Mouse (Mus musculus) neural tube, embryonic 15.5 days (tissue): ENCODE measurements at regions not wholly inside any gene's neighbourhood (a gene's known extent, or its start where the extent isn't known, plus 50 kb on each side); places are given as distances from the start of the nearest gene placed in this dataset.

Source experiments
- ATAC-seq: fragments of 200-750 bp; cut with Nextera tagmentation; 2 replicates; pipeline ENCODE4 v1.8.0; 2017; ENCODE audit warnings: mild to moderate bottlenecking, moderate TSS enrichment, moderate library complexity; ENCODE audit not compliant: low FRiP score
- H3K27ac ChIP-seq: fragments of 300-500 bp; sonication (generic); replicated peaks from 2 replicates; pipeline ENCODE4 v1.5.1; 2015; ENCODE audit warnings: mild to moderate bottlenecking, inconsistent platforms
- H3K27me3 ChIP-seq: fragments of 300-500 bp; sonication (generic); replicated peaks from 2 replicates; pipeline ENCODE4 v1.6.1; 2015; ENCODE audit warnings: inconsistent platforms
- H3K36me3 ChIP-seq: fragments of 300-500 bp; sonication (generic); 2 replicates; pipeline ENCODE4 v1.6.1; 2015; ENCODE audit warnings: inconsistent platforms
- H3K4me1 ChIP-seq: fragments of 300-500 bp; sonication (generic); 2 replicates; pipeline ENCODE4 v1.6.1; 2015; ENCODE audit warnings: inconsistent platforms
- H3K4me2 ChIP-seq: fragments of 300-500 bp; sonication (generic); 2 replicates; pipeline ENCODE4 v1.6.1; 2015; ENCODE audit warnings: inconsistent platforms, mild to moderate bottlenecking, moderate library complexity
- H3K4me3 ChIP-seq: fragments of 300-500 bp; sonication (generic); replicated peaks from 2 replicates; pipeline ENCODE4 v1.5.1; 2015; ENCODE audit warnings: mild to moderate bottlenecking, inconsistent platforms
- H3K9ac ChIP-seq: fragments of 300-500 bp; sonication (generic); replicated peaks from 2 replicates; pipeline ENCODE4 v1.6.1; 2015; ENCODE audit warnings: mild to moderate bottlenecking, inconsistent platforms
- H3K9me3 ChIP-seq: fragments of 300-500 bp; sonication (generic); replicated peaks from 2 replicates; pipeline ENCODE4 v1.6.1; 2016; ENCODE audit warnings: inconsistent platforms
- WGBS: fragments of 180-500 bp; shearing (Covaris S2); methylation state at CpG from one replicate; pipeline ENCODE4 v1.1.7; 2015; ENCODE audit warnings: mixed read lengths; 5-methylcytosine and 5-hydroxymethylcytosine counted together

DNA sequence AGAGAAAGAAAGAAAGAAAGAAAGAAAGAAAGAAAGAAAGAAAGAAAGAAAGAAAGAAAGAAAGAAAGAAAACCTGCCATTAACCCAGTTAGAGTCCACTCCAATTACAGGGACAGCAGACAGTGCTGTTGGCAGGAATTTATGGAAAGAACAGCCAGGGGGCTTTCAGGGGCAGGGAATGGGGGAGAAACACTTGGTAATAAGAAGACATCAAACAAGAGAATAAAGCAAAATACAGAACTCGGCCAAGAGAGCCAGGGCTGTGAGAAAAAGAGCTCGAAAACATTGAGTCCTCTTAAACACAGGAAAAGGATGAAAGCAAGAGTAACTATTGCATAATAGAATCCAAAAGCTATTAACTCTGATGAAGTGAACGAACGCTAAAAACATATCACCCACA lies 371.0 kb upstream of the Hs6st1 start:
- Histone ChIP-seq H3K4me1 (peaks cover 14% of the 10 kb centered on the region), H3K27ac (no peak overlapping the region), H3K4me2 (no peak overlapping the region), H3K36me3 (no peaks in the 10 kb centered on the region), H3K9ac (no peak overlapping the region), H3K27me3 (no peaks in the 10 kb centered on the region), H3K4me3 (no peak overlapping the region), H3K9me3 (no peaks in the 10 kb centered on the region)
- no peak for ATAC-seq
- 11% methylated on average over 4 of the region's 4 CpGs for WGBS

DNA sequence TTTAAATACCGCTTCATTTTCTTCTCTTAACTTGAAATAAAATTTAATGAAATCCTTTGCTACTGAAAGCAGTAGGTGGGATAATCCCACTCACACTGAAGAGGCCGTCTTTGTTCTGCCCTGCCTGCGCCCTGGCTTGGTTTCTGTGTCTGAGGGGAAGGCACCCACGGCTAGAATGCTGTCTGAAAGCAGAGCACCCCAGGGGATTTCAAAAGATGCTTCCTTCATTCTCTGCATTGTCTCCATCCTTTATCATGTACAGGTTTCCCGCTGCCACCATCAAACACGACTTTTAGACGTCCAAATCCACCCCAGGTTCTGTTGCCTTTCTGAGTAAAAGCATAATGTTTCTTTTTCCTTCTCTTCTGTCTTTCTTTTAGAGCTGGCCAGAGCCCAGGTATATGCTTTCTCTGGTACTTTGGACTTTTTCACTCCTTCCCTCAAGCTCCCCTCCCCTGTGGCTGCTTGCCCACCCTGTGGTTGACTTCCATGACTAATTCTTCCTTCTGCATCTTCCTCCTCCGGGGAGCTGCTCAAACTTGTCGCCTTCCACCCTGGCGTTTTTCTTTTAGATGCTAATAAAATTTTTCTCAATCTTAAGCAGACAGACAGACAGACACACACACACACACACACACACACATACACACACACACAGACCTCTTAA lies 370.2 kb upstream of the Hs6st1 start:
- no peak for ATAC-seq
- Histone ChIP-seq H3K9me3 (no peaks in the 10 kb centered on the region), H3K4me3 (no peak overlapping the region), H3K9ac (no peak overlapping the region), H3K36me3 (no peaks in the 10 kb centered on the region), H3K27ac (no peak overlapping the region), H3K27me3 (no peaks in the 10 kb centered on the region), H3K4me2 (no peak overlapping the region), H3K4me1 (peaks cover 14% of the 10 kb centered on the region)
- WGBS: 15% methylated on average over 10 of the region's 10 CpGs

DNA sequence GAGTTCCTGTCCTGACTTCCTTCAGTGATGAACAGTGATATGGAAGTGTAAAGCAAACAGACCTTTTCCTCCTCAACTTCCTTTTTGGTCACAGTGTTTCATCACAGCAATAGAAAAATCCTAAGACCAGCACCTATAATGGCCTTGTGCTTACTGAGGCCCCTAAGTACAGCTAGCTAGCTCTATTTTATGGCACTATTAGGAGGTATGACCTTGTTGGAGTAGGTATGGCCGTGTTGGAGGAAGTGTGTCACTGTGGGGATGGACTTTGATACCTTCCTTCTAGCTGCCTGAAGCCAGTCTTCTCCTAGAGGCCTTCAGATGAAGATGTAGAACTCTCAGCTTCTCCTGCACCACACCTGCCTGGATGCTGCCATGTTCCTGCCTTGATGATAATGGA lies 365.6 kb upstream of the Hs6st1 start:
- no peak for ATAC-seq
- H3K9me3 ChIP-seq: no peaks in the 10 kb centered on the region
- no peaks in the 10 kb centered on the region for H3K27me3 ChIP-seq
- no peak overlapping the region for H3K9ac ChIP-seq
- H3K4me3 ChIP-seq: no peak overlapping the region
- peaks cover 5% of the 10 kb centered on the region for H3K4me1 ChIP-seq
- no peak overlapping the region for H3K4me2 ChIP-seq
- H3K27ac ChIP-seq: no peak overlapping the region
- 84% methylated on average over 1 of the region's 1 CpGs for WGBS
- no peaks in the 10 kb centered on the region for H3K36me3 ChIP-seq

DNA sequence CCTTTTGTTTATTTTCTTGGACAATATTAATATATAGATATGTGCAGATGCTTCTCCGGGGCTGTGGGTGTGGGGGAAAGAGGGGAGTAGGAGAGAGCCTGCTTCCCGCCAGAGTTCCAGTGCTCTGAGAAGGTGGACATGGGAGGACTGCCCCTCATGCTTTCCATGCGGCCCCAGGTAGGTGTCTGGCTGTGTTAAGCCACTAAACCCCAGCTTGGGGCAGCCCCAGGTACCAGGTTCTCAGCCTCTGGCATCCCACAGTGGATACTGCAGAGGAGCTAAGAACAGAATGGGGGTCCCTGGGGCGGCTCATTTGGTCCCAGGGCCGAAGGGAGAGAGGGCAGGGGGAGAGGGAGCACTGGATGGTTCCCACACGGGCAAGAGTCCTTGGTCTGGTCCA lies 361.9 kb upstream of the Hs6st1 start:
- Histone ChIP-seq H3K27me3 (no peaks in the 10 kb centered on the region), H3K4me1 (no peaks in the 10 kb centered on the region), H3K4me2 (no peak overlapping the region), H3K9me3 (no peaks in the 10 kb centered on the region), H3K4me3 (no peak overlapping the region), H3K36me3 (no peaks in the 10 kb centered on the region), H3K27ac (no peak overlapping the region), H3K9ac (no peak overlapping the region)
- WGBS: 85% methylated on average over 6 of the region's 6 CpGs
- no peak for ATAC-seq

DNA sequence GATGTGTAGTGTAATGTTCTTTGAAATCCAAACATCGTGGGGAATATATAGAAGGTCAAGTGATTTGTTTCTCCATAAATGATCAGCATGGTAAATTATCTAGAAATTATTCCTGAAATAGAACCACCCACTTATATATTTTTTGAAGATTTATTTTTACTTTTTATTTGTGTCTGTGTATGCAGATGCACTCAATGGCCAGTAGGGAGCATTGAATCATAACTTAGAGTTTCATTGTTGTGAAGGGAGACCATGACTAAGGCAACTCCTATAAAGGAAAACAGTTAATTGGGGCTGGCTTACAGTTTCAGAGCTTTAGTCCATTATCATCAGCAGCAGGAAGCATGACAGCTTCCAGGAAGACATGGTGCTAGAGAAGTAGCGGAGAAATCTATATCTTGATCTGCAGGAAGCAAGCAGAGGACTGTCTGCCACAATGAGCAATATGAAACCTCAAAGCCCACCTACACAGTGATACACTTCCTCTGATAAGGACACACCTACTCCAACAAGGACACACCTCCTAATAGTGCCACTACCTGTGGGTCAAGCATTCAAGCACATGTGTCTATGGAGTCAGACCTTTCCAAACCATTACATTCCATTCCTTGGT lies 359.9 kb upstream of the Hs6st1 start:
- Histone ChIP-seq H3K36me3 (no peaks in the 10 kb centered on the region), H3K9ac (no peak overlapping the region), H3K4me1 (no peaks in the 10 kb centered on the region), H3K27ac (no peak overlapping the region), H3K4me3 (no peak overlapping the region), H3K4me2 (no peak overlapping the region), H3K27me3 (no peaks in the 10 kb centered on the region), H3K9me3 (no peaks in the 10 kb centered on the region)
- WGBS: 92% methylated on average over 2 of the region's 2 CpGs
- ATAC-seq: no peak

DNA sequence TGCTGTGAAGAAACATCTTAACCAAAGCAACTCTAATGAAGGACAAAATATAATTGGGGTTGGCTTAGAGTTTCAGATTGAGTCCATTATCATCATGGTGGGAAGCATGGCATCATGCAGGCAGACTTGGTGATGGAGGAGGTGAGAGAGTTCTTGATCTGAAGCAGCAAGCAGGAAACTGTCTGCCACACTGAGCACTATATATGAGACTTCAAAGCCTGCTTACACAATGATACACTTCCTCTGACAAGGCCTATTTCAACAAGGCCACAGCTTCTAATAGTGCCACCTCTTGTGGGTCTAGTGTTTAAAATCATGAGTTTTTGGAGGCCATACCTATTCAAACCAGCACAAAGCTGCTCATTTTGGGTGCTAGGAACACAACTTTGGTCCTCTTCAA lies 359.0 kb upstream of the Hs6st1 start:
- no peak for ATAC-seq
- H3K27me3 ChIP-seq: no peaks in the 10 kb centered on the region
- no peak overlapping the region for H3K4me3 ChIP-seq
- H3K4me2 ChIP-seq: no peak overlapping the region
- no peaks in the 10 kb centered on the region for H3K9me3 ChIP-seq
- H3K27ac ChIP-seq: no peak overlapping the region
- H3K9ac ChIP-seq: no peak overlapping the region
- no peaks in the 10 kb centered on the region for H3K4me1 ChIP-seq
- H3K36me3 ChIP-seq: no peaks in the 10 kb centered on the region

DNA sequence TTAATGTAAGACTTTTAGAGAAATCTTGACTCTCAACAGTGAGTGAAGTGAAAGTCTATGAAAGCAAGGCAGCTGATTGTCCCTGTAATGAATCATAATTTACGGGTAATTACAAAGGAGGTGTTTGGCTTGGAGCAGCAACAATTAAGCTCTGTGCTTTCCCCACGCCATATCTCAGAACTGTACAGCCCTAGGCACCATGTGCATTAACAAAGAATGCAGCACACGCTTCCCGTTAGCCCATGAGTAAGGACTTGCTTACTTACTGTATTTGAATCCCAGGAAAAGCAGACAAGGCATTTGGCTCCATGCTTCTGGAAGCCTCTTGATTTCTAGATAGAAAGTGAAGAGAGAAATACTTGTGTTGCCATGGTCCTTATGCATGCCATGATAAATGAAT lies 354.2 kb upstream of the Hs6st1 start:
- H3K27ac ChIP-seq: no peak overlapping the region
- no peak overlapping the region for H3K9ac ChIP-seq
- ATAC-seq: no peak
- WGBS: 66% methylated on average over 4 of the region's 4 CpGs
- no peaks in the 10 kb centered on the region for H3K36me3 ChIP-seq
- H3K9me3 ChIP-seq: no peaks in the 10 kb centered on the region
- H3K4me1 ChIP-seq: no peaks in the 10 kb centered on the region
- no peak overlapping the region for H3K4me2 ChIP-seq
- no peaks in the 10 kb centered on the region for H3K27me3 ChIP-seq
- H3K4me3 ChIP-seq: no peak overlapping the region

DNA sequence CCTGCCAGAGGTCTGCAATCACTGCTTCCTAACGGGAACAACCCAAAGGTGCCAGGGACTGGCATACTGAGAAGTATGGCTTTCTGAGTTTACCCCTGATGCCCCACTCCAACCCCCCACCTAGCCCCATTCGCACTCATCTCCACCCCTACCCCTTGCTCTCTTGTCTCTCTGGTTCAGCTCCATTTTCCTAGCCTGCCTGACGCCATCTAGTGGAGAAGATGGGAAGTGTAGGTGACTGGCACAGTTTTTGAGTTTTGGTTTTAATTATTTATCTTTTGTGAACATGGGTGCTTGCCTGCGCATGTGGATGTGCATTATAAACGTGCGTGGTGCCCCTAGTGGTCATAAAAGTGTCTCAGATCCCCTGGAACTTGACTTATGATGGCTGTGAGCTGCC lies 352.3 kb upstream of the Hs6st1 start:
- no peak overlapping the region for H3K4me3 ChIP-seq
- no peak overlapping the region for H3K4me2 ChIP-seq
- no peaks in the 10 kb centered on the region for H3K9me3 ChIP-seq
- no peak overlapping the region for H3K27ac ChIP-seq
- WGBS: 66% methylated on average over 6 of the region's 6 CpGs
- H3K27me3 ChIP-seq: no peaks in the 10 kb centered on the region
- H3K4me1 ChIP-seq: no peaks in the 10 kb centered on the region
- no peaks in the 10 kb centered on the region for H3K36me3 ChIP-seq
- no peak overlapping the region for H3K9ac ChIP-seq
- ATAC-seq: no peak

DNA sequence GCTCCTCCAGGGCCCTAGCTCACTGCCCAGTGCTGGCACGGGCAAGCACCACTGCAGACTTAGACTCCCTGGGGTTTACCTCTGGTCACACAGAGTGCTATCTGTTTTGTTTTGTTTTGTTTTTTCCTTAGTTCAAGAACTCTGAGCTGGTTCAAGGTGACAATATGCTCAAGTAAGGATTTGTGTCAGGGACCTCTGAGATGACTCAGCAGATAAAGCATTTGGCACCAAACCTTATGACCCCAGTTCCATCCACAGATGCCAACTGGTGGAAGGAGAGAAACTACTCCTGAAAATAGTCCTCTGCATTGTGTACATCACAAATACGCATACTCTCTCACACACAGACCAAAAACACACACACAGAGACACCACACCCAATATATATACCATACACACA lies 351.0 kb upstream of the Hs6st1 start:
- ATAC-seq: no peak
- Histone ChIP-seq H3K4me1 (no peaks in the 10 kb centered on the region), H3K9ac (no peak overlapping the region), H3K4me3 (no peak overlapping the region), H3K36me3 (no peaks in the 10 kb centered on the region), H3K4me2 (no peak overlapping the region), H3K27me3 (no peaks in the 10 kb centered on the region), H3K27ac (no peak overlapping the region), H3K9me3 (no peaks in the 10 kb centered on the region)
- 89% methylated on average over 2 of the region's 2 CpGs for WGBS

DNA sequence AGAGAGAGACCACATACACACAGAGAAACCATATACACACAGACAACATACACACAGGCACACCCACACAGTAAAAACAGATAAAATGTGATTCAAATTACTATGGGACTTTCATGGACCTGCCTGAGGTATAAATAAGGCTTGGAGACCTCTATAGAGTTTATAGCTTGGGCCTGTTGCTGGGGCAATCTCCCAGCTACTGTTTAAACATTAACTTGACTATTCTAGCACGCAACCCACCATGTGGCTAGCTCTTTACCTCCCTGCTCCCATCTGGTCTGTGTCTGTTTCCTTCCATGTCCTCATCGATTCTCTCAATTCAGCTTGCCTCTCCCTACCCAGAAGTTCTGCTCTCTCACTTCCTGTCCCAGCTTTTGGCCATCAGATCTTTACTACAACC lies 350.5 kb upstream of the Hs6st1 start:
- no peaks in the 10 kb centered on the region for H3K27me3 ChIP-seq
- no peak overlapping the region for H3K27ac ChIP-seq
- no peaks in the 10 kb centered on the region for H3K9me3 ChIP-seq
- H3K4me1 ChIP-seq: no peaks in the 10 kb centered on the region
- H3K9ac ChIP-seq: no peak overlapping the region
- no peaks in the 10 kb centered on the region for H3K36me3 ChIP-seq
- WGBS: 34% methylated on average over 2 of the region's 2 CpGs
- no peak overlapping the region for H3K4me3 ChIP-seq
- H3K4me2 ChIP-seq: no peak overlapping the region
- no peak for ATAC-seq

DNA sequence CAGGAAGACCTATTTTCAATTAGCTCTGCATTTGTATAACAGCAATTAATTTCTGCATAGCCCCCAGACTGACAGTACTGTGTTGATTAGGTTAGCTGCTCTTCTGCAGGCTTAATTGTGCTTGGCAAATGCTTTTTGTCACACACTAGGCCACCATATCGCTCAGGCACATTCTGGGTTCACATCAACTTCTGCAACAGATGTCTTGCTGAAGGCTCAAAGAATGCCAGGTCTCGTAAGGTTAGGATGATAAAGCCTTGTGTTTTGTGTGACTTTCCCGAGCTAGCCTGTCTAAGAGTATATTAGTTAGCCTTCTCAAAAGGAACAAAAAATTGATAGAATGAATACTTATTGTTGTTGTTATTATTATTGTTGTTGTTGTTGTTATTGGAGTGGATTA lies 348.1 kb upstream of the Hs6st1 start:
- Histone ChIP-seq H3K4me1 (no peaks in the 10 kb centered on the region), H3K27me3 (no peaks in the 10 kb centered on the region), H3K4me3 (no peak overlapping the region), H3K9me3 (no peaks in the 10 kb centered on the region), H3K36me3 (no peaks in the 10 kb centered on the region), H3K27ac (no peak overlapping the region), H3K9ac (no peak overlapping the region), H3K4me2 (no peak overlapping the region)
- no peak for ATAC-seq
- WGBS: 55% methylated on average over 3 of the region's 3 CpGs

DNA sequence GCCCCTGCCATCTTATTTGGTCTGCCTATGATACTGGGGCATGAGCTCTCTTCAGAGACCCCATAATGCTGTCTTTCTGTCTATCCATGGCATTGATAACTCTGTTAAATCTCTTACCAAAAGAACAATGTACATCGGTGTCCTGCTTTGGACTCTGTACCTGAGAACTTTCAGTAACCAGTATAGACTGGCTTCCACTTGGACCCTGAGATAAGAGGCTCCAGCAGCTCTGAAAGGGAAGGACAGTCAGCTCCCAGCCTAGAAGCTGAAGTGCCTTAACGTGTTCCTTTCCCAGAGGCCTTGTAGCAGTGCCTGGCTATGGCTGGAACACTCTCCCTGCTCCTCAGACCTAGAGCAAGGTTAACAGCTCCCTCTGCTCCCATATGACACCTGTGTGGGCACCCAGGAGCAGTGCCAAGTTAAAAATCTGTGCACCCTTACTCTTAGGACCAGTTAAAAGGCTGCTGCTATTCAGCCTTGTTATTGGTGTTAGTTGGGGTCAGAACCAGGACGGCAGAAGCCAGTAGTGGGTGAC lies 343.8 kb upstream of the Hs6st1 start:
- H3K36me3 ChIP-seq: no peaks in the 10 kb centered on the region
- no peak overlapping the region for H3K4me2 ChIP-seq
- ATAC-seq: no peak
- 87% methylated on average over 3 of the region's 3 CpGs for WGBS
- H3K4me1 ChIP-seq: no peaks in the 10 kb centered on the region
- no peak overlapping the region for H3K27ac ChIP-seq
- H3K9me3 ChIP-seq: no peaks in the 10 kb centered on the region
- H3K9ac ChIP-seq: no peak overlapping the region
- H3K4me3 ChIP-seq: no peak overlapping the region
- H3K27me3 ChIP-seq: no peaks in the 10 kb centered on the region
